ENCODE assay signal across 17 mouse cellular contexts in genomic region chr4:143218858-143219257, GRCm38 (mm10). TPM values are rescaled to one million over a fixed set of nuclear protein-coding genes. Genes with fewer than 3 reads are reported as not detected.
A peak's percentile ranks its signal among the peaks of the same experiment; 100 is the strongest.
DNase-seq lines count a peak whose midpoint lies in the region; ATAC-seq lines count a peak whose summit lies in the region.
"Had no signal": no experiment of that assay in that cellular context is flagged by ENCODE, and none has a peak within 500 bp of the region (broad histone marks: within the 10 kb centered on the region; RNA-seq: fewer than 3 reads in every experiment).

No protein-coding gene starts in this region.

- H3K9ac ChIP-seq in hindbrain, embryonic 11.5 days (ENCODE audit: low read depth, low read length): no peak overlapping the region
- no peak overlapping the region; the same call in 1 of the 2 replicates for H3K9ac ChIP-seq in midbrain, embryonic 11.5 days (ENCODE audit: low read length)
- H3K9ac ChIP-seq in neural tube, embryonic 13.5 days: peak overlapping the region; percentile 44
- H3K9ac ChIP-seq: embryonic facial prominence, embryonic 13.5 days; heart, embryonic 13.5 days; limb, embryonic 12.5 days; liver, embryonic 13.5 days had no signal

- intact Hi-C loops in heart, postnatal 14 days (cut with DNase I): no loop called here

- H3K27me3 ChIP-seq in hindbrain, embryonic 11.5 days (ENCODE audit: control insufficient read depth, insufficient read depth, low read length): no peaks in the 10 kb centered on the region
- no peaks in the 10 kb centered on the region for H3K27me3 ChIP-seq in midbrain, embryonic 11.5 days (ENCODE audit: control insufficient read depth, insufficient read depth, low read length)
- H3K27me3 ChIP-seq in neural tube, embryonic 13.5 days: no peaks in the 10 kb centered on the region
- H3K27me3 ChIP-seq: embryonic facial prominence, embryonic 13.5 days; heart, embryonic 13.5 days; limb, embryonic 12.5 days had no signal

- DNase-seq in heart, adult 11 months: peak; percentile 83
- DNase-seq in heart, postnatal 14 days: no peak
- no peak for DNase-seq in hindbrain, embryonic 11.5 days (ENCODE audit: low spot score)
- DNase-seq in midbrain, embryonic 11.5 days (ENCODE audit: low spot score, missing footprints): no peak
- no peak for DNase-seq in thymus, postnatal 0 days (ENCODE audit: low spot score)
- DNase-seq in thymus, postnatal 25 days: no peak
- DNase-seq: adrenal gland, postnatal 10 days; cerebellum, adult 8-10 months; kidney, adult 18-20 months; kidney, postnatal 14 days; liver, embryonic 13.5 days; right cerebral cortex, postnatal 14 days had no signal

- peak; percentile 54 for ATAC-seq in hindbrain, embryonic 11.5 days (ENCODE audit: low FRiP score)
- ATAC-seq in midbrain, embryonic 11.5 days (ENCODE audit: low FRiP score): peak; percentile 38; the same call in 1 of the 2 replicates
- peak; percentile 49; the same call in 1 of the 2 replicates for ATAC-seq in neural tube, embryonic 13.5 days (ENCODE audit: low read depth)
- ATAC-seq in megakaryocyte-erythroid progenitor cell, adult 5-6 weeks (replicated peaks; ENCODE audit: low FRiP score, low TSS enrichment, poor library complexity, severe bottlenecking): no peak

- no peaks in the 10 kb centered on the region for H3K9me3 ChIP-seq in hindbrain, embryonic 11.5 days (ENCODE audit: control insufficient read depth, low read length)
- H3K9me3 ChIP-seq in midbrain, embryonic 11.5 days (ENCODE audit: control insufficient read depth, low read length): no peaks in the 10 kb centered on the region
- H3K9me3 ChIP-seq in neural tube, embryonic 13.5 days: no peaks in the 10 kb centered on the region
- H3K9me3 ChIP-seq: embryonic facial prominence, embryonic 13.5 days; limb, embryonic 12.5 days; liver, embryonic 13.5 days had no signal

- H3K27ac ChIP-seq in hindbrain, embryonic 11.5 days (ENCODE audit: low read depth, low read length): peak overlapping the region; percentile 76
- peak overlapping the region; percentile 8; the same call in 1 of the 2 replicates for H3K27ac ChIP-seq in midbrain, embryonic 11.5 days (ENCODE audit: low read depth, low read length)
- peak overlapping the region; percentile 84 for H3K27ac ChIP-seq in neural tube, embryonic 13.5 days (replicated peaks)
- H3K27ac ChIP-seq: embryonic facial prominence, embryonic 13.5 days; heart, embryonic 13.5 days; limb, embryonic 12.5 days; liver, embryonic 13.5 days had no signal

- H3K4me2 ChIP-seq in hindbrain, embryonic 11.5 days (replicated peaks; ENCODE audit: low read depth, low read length): no peak overlapping the region
- H3K4me2 ChIP-seq in midbrain, embryonic 11.5 days: no peak overlapping the region
- peak overlapping the region; percentile 38 for H3K4me2 ChIP-seq in neural tube, embryonic 13.5 days
- H3K4me2 ChIP-seq: embryonic facial prominence, embryonic 13.5 days; heart, embryonic 13.5 days; limb, embryonic 12.5 days; liver, embryonic 13.5 days had no signal

- no peak overlapping the region for H3K4me3 ChIP-seq in hindbrain, embryonic 11.5 days (ENCODE audit: low read depth, low read length)
- no peak overlapping the region for H3K4me3 ChIP-seq in midbrain, embryonic 11.5 days (ENCODE audit: low read depth, low read length)
- H3K4me3 ChIP-seq in neural tube, embryonic 13.5 days: peak overlapping the region; percentile 14; the same call in 1 of the 2 replicates
- H3K4me3 ChIP-seq: embryonic facial prominence, embryonic 13.5 days; heart, embryonic 13.5 days; limb, embryonic 12.5 days; liver, embryonic 13.5 days had no signal

- WGBS in hindbrain, embryonic 11.5 days: 81% methylated on average over 2 of the region's 2 CpGs
- WGBS in midbrain, embryonic 11.5 days: 77% methylated on average over 2 of the region's 2 CpGs
- WGBS in neural tube, embryonic 13.5 days: 61% methylated on average over 2 of the region's 2 CpGs

- H3K36me3 ChIP-seq in hindbrain, embryonic 11.5 days (ENCODE audit: control insufficient read depth, insufficient read depth, low read length): no peaks in the 10 kb centered on the region
- no peaks in the 10 kb centered on the region for H3K36me3 ChIP-seq in midbrain, embryonic 11.5 days (ENCODE audit: control insufficient read depth, insufficient read depth, low read length)
- H3K36me3 ChIP-seq in neural tube, embryonic 13.5 days: no peaks in the 10 kb centered on the region
- H3K36me3 ChIP-seq: embryonic facial prominence, embryonic 13.5 days; heart, embryonic 13.5 days; limb, embryonic 12.5 days; liver, embryonic 13.5 days had no signal

- H3K4me1 ChIP-seq in hindbrain, embryonic 11.5 days (replicated peaks; ENCODE audit: control insufficient read depth, insufficient read depth, low read length): no peaks in the 10 kb centered on the region
- no peaks in the 10 kb centered on the region for H3K4me1 ChIP-seq in midbrain, embryonic 11.5 days (ENCODE audit: control insufficient read depth, insufficient read depth, low read length)
- peaks cover 9% of the 10 kb centered on the region for H3K4me1 ChIP-seq in neural tube, embryonic 13.5 days (replicated peaks)
- H3K4me1 ChIP-seq: embryonic facial prominence, embryonic 13.5 days; heart, embryonic 13.5 days; limb, embryonic 12.5 days had no signal

RNA-seq across cellular contexts. Expression of gene Prdm2, which starts 6.1 kb away (rescaled TPM):
- 10 to 100 TPM; 22.0 to 23.6 TPM for total RNA-seq in heart, postnatal 14 days (2021)
- polyA plus RNA-seq in hindbrain, embryonic 11.5 days (2014; fragmentation: Nextera tagmentation; extraction: Ambion mirVana): 16.5 and 20.7 TPM in 2 replicates
- 14.2 and 14.7 TPM in 2 replicates for polyA plus RNA-seq in midbrain, embryonic 11.5 days (2014; fragmentation: Nextera tagmentation; extraction: Ambion mirVana)
- 17.3 and 19.5 TPM in 2 replicates for polyA plus RNA-seq in neural tube, embryonic 13.5 days (2015; fragmentation: Nextera tagmentation; extraction: Ambion mirVana)
- 17.0 and 22.9 TPM in 2 replicates for total RNA-seq in megakaryocyte-erythroid progenitor cell, adult 5-6 weeks (2014; fragmentation: Nextera tagmentation)
- total RNA-seq in megakaryocyte-erythroid progenitor cell, adult 5-6 weeks (2017): 7.8 and 9.0 TPM in 2 replicates
- polyA plus RNA-seq in thymus, postnatal 0 days (2015; fragmentation: Nextera tagmentation; extraction: Ambion mirVana): 8.9 and 9.6 TPM in 2 replicates

Comparison
In these comparisons a context has a peak if more than half of its experiments do, and no peak if none do; other contexts are left out.
1. H3K27ac ChIP-seq: peak in every context shown above with its lines; median percentile 84 in neural tube, embryonic 13.5 days; 76 in hindbrain, embryonic 11.5 days; 8 in midbrain, embryonic 11.5 days.